Mouse (Mus musculus) lung, embryonic 15.5 days (tissue): ENCODE measurements at regions not wholly inside any gene's neighbourhood (a gene's known extent, or its start where the extent isn't known, plus 50 kb on each side); places are given as distances from the start of the nearest gene placed in this dataset.
"Not testable (repeated sequence)": the region's sequence is repeated elsewhere in the genome, so short reads cannot be mapped to it uniquely, and the experiment has no call there.

Source experiments
- ATAC-seq: fragments of 200-750 bp; cut with Nextera tagmentation; 2 replicates; pipeline ENCODE4 v1.8.0; 2017; ENCODE audit warnings: moderate number of reproducible peaks, borderline replicate concordance; ENCODE audit not compliant: low FRiP score, low TSS enrichment; ENCODE audit errors: extremely low read depth
- H3K27ac ChIP-seq: fragments of 300-500 bp; sonication (generic); 2 replicates; pipeline ENCODE4 v1.5.1; 2015; ENCODE audit warnings: moderate library complexity, mild to moderate bottlenecking, inconsistent platforms
- H3K27me3 ChIP-seq: fragments of 300-500 bp; sonication (generic); 2 replicates; pipeline ENCODE4 v1.6.1; 2015; ENCODE audit warnings: inconsistent platforms
- H3K36me3 ChIP-seq: fragments of 300-500 bp; sonication (generic); 2 replicates; pipeline ENCODE4 v1.6.1; 2015; ENCODE audit warnings: inconsistent platforms
- H3K4me1 ChIP-seq: fragments of 300-500 bp; sonication (generic); 2 replicates; pipeline ENCODE4 v1.6.1; 2015; ENCODE audit warnings: inconsistent platforms
- H3K4me2 ChIP-seq: fragments of 300-500 bp; sonication (generic); 2 replicates; pipeline ENCODE4 v1.6.1; 2015; ENCODE audit warnings: inconsistent platforms, mild to moderate bottlenecking, moderate library complexity
- H3K4me3 ChIP-seq: fragments of 300-500 bp; sonication (generic); 2 replicates; pipeline ENCODE4 v1.5.1; 2015; ENCODE audit warnings: mild to moderate bottlenecking, inconsistent platforms
- H3K9ac ChIP-seq: fragments of 300-500 bp; sonication (generic); 2 replicates; pipeline ENCODE4 v1.6.1; 2015; ENCODE audit warnings: inconsistent platforms
- H3K9me3 ChIP-seq: fragments of 300-500 bp; sonication (generic); 2 replicates; pipeline ENCODE4 v1.6.1; 2016; ENCODE audit warnings: inconsistent platforms
- WGBS: fragments of 180-500 bp; shearing (Covaris S2); methylation state at CpG from one replicate; pipeline ENCODE4 v1.1.7; 2015; 5-methylcytosine and 5-hydroxymethylcytosine counted together

DNA sequence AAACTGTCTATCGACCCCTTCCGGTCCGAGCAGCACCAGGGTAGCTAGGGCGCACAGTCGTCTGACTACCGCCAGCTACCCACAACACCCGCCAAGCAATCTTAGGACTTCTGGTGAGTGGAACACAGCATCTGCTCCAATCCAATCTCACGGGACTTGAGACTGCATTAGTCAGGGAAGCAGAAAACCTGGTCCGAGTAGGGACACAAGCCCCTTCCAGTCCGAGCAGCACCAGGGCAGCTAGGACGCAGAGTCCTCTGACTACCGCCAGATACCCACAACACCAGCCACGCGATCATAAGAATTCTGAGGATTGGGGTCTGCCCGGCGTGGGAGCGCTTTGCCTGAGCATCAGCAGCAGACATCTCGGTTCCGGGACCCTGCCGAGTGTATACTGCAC lies 79.6 kb downstream of the Gm10715 start:
- not testable (repeated sequence) for ATAC-seq, H3K9ac ChIP-seq
- WGBS, result 88% methylated on average over 20 of the region's 20 CpGs

DNA sequence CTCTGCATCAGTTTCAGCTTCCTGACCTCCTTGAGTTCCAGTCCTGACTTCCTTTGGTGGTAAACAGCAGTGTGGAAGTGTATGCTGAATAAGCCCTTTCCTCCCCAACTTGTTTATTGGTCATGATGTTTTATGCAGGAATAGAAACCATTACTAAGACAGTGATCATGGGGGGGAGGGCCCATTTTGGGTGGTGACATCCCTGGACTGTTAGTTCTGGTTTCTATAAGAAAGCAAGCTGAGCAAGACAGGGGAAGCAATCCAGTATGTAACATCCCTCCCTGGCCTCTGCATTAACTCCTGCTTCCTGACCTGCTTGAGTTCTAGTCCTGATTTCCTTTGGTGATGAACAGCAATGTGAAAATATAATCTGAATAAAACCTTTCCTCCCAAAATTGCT lies 124.5 kb downstream of the Gm10715 start:
- H3K4me2 ChIP-seq, result no peak overlapping the region
- no peaks in the 10 kb centered on the region for H3K4me1 ChIP-seq
- H3K36me3 ChIP-seq, result no peaks in the 10 kb centered on the region
- H3K9me3 ChIP-seq, result peaks cover under 1% of the 10 kb centered on the region; the same call in 1 of the 2 replicates
- no peak overlapping the region for H3K27ac ChIP-seq
- no peak overlapping the region for H3K4me3 ChIP-seq
- ATAC-seq, result no peak
- no peak overlapping the region for H3K9ac ChIP-seq
- H3K27me3 ChIP-seq, result no peaks in the 10 kb centered on the region

More for the DNA sequence above, 79.6 kb downstream of the Gm10715 start:
- H3K9me3 ChIP-seq, H3K27me3 ChIP-seq, H3K27ac ChIP-seq, H3K4me1 ChIP-seq, H3K36me3 ChIP-seq, H3K4me3 ChIP-seq, H3K4me2 ChIP-seq: not testable (repeated sequence)

GRCm38 (mm10) chr9:3184343-3184742 lies 147.7 kb downstream of the Gm10715 start:
- Histone ChIP-seq H3K27me3 (no peaks in the 10 kb centered on the region), H3K27ac (no peak overlapping the region), H3K4me2 (no peak overlapping the region), H3K9ac (no peak overlapping the region), H3K4me1 (no peaks in the 10 kb centered on the region), H3K4me3 (no peak overlapping the region), H3K9me3 (0 out of 2 replicates have a peak, but pooled peaks cover 4% of the 10 kb centered on the region), H3K36me3 (no peaks in the 10 kb centered on the region)
- no peak for ATAC-seq

DNA sequence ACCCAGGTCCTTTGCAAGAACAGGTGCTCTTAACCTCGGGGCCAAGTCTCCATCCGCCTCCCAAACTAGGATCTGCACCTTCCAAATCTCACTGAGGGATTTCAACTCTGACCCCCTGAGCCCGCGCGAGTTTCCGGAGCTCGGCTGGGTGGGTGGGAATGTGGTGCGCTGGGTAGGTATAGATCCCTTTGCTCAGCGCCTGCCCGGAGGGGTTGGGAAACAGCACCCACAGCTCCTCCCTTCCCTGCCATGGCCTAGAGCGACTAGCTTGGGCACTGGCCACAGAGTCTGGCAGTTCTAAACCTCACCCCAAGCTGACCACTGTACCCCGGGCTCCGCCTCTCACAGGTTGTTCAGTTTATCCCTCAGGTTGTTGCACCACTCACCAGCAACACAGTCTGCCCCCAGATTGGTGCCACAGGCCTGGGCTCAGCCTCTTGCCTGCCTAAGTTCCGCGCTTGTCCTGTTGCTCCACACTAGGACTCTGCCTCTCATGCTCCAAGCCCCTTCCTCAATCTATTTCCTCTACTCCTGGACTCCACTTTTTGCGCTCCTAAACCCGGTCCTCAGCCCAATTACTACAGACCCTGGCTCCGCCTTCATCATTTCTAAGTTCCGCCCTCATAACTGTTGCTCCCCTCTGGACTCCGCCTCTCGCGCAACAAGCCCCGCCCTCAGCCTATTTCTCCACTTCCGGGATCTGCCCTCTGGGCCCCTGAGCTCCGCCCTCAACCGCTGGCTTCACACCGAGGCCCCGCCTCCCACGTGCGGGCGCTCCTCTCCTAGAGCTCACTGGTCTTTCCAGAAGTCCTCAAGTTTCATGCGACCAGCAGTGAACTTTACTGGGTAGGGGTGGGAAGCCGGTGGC lies 135.6 kb upstream of the Alkbh8 start:
- no peak overlapping the region for H3K9ac ChIP-seq
- no peaks in the 10 kb centered on the region for H3K36me3 ChIP-seq
- 26% methylated on average over 33 of the region's 33 CpGs for WGBS
- H3K9me3 ChIP-seq, result no peaks in the 10 kb centered on the region
- H3K4me3 ChIP-seq, result no peak overlapping the region
- peak; percentile 39 for ATAC-seq
- H3K4me1 ChIP-seq, result no peaks in the 10 kb centered on the region
- no peak overlapping the region for H3K27ac ChIP-seq
- H3K4me2 ChIP-seq, result no peak overlapping the region
- H3K27me3 ChIP-seq, result no peaks in the 10 kb centered on the region

GRCm38 (mm10) chr9:3200019-3200347 lies 135.0 kb upstream of the Alkbh8 start:
- H3K9ac ChIP-seq, H3K9me3 ChIP-seq, H3K27me3 ChIP-seq, H3K36me3 ChIP-seq, H3K4me2 ChIP-seq, H3K4me1 ChIP-seq, H3K27ac ChIP-seq, H3K4me3 ChIP-seq: not testable (repeated sequence)
- 0 out of 2 replicates have a peak, but pooled peaks have one; percentile 35 for ATAC-seq
- 51% methylated on average over 16 of the region's 16 CpGs for WGBS

DNA sequence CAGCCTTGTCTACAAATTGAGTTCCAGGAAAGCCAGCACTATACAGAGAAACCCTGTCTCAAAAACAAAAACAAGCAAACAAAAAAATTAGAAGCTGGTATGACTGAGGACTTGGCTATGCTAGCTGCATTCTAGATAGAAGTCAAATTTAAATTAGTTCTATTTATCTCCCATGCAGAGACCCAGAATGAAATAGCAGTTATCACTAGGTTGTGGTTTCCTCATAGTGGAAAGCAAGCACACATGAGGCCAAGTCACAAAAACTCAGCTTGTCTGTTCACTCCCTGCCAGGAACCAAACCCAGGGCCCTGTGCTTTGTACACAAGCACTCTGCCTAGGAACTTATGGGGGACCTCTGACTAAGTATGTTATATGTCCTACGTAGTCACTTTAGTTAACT lies 126.8 kb upstream of the Alkbh8 start:
- not testable (repeated sequence) for H3K9ac ChIP-seq, H3K4me3 ChIP-seq, H3K36me3 ChIP-seq, ATAC-seq, H3K27me3 ChIP-seq, H3K9me3 ChIP-seq, H3K4me1 ChIP-seq, H3K4me2 ChIP-seq, H3K27ac ChIP-seq
- WGBS, result 82% methylated on average over 1 of the region's 1 CpGs

- H3K27me3 ChIP-seq, result no peaks in the 10 kb centered on the region
- WGBS, result 57% methylated on average over 10 of the region's 10 CpGs
- no peaks in the 10 kb centered on the region for H3K36me3 ChIP-seq
- H3K9ac ChIP-seq, result no peak overlapping the region
- no peak overlapping the region for H3K4me3 ChIP-seq
- H3K27ac ChIP-seq, result no peak overlapping the region
- no peaks in the 10 kb centered on the region for H3K9me3 ChIP-seq
- ATAC-seq, result peak; percentile 100
- H3K4me1 ChIP-seq, result no peaks in the 10 kb centered on the region
- no peak overlapping the region for H3K4me2 ChIP-seq
These were observed 76.3 kb upstream of the Alkbh8 start for GRCm38 (mm10) chr9:3258396-3259300.

- Histone ChIP-seq H3K27me3 (no peaks in the 10 kb centered on the region), H3K4me1 (no peaks in the 10 kb centered on the region), H3K4me3 (no peak overlapping the region), H3K4me2 (no peak overlapping the region), H3K9me3 (no peaks in the 10 kb centered on the region), H3K9ac (no peak overlapping the region), H3K27ac (no peak overlapping the region), H3K36me3 (no peaks in the 10 kb centered on the region)
- WGBS, result 66% methylated on average over 5 of the region's 5 CpGs
- ATAC-seq, result no peak
These were observed 74.8 kb upstream of the Alkbh8 start for GRCm38 (mm10) chr9:3260181-3260580.

DNA sequence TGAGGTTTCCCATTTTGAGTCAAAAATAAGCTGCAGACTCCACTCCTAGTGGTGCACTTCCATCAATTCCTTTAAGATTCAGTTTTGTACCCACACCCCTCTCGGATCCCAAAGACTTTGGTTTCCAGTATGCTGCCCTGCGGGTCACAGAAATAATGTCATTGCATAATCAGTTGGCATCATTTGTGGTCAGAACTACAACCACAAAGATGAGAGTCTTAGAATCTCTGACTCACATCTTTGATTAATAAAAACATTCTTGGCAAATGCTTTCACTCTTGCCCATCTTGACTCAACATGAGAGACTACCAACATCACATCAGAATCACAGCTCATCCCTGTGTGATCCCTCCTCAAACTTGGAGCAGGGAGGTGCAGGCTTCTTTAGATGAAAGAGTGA lies 74.1 kb upstream of the Alkbh8 start:
- Histone ChIP-seq H3K9me3 (no peaks in the 10 kb centered on the region), H3K4me2 (no peak overlapping the region), H3K4me1 (no peaks in the 10 kb centered on the region), H3K9ac (no peak overlapping the region), H3K4me3 (no peak overlapping the region), H3K27ac (no peak overlapping the region), H3K36me3 (no peaks in the 10 kb centered on the region), H3K27me3 (no peaks in the 10 kb centered on the region)
- 77% methylated on average over 2 of the region's 2 CpGs for WGBS
- ATAC-seq, result no peak

- ATAC-seq, result no peak
- H3K9ac ChIP-seq, result no peak overlapping the region
- H3K4me1 ChIP-seq, result no peaks in the 10 kb centered on the region
- H3K27me3 ChIP-seq, result no peaks in the 10 kb centered on the region
- no peaks in the 10 kb centered on the region for H3K9me3 ChIP-seq
- no peaks in the 10 kb centered on the region for H3K36me3 ChIP-seq
- H3K4me3 ChIP-seq, result no peak overlapping the region
- H3K4me2 ChIP-seq, result no peak overlapping the region
- H3K27ac ChIP-seq, result no peak overlapping the region
These were observed 70.5 kb upstream of the Alkbh8 start for GRCm38 (mm10) chr9:3264467-3264866.

GRCm38 (mm10) chr9:3280496-3280895 lies 54.4 kb upstream of the Alkbh8 start:
- 85% methylated on average over 8 of the region's 8 CpGs for WGBS

DNA sequence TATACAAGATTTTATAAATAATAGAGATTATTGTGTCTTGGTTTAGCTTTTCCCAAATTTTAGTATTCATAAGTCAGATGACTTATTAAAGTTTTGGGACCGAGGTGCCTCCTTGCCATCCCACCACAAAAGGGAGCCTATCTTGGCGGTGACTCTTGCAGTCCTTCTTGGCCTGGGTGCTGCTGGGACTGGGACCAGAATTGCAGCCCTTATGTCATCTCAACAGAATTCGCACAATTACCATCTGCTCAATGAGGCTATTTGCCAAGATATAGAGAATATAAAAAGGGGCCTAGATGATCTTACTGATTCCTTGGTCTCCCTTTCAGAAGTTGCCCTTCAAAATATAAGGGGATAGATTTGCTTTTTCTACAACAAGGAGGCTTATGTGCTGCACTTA lies 53.0 kb upstream of the Alkbh8 start:
- not testable (repeated sequence) for H3K27ac ChIP-seq

More at GRCm38 (mm10) chr9:3280496-3280895, 54.4 kb upstream of the Alkbh8 start:
- H3K9ac ChIP-seq, H3K9me3 ChIP-seq, H3K4me3 ChIP-seq, H3K36me3 ChIP-seq, ATAC-seq, H3K27ac ChIP-seq, H3K27me3 ChIP-seq, H3K4me2 ChIP-seq, H3K4me1 ChIP-seq: not testable (repeated sequence)

More for the DNA sequence above, 53.0 kb upstream of the Alkbh8 start:
- not testable (repeated sequence) for H3K4me1 ChIP-seq, H3K9ac ChIP-seq, H3K36me3 ChIP-seq, H3K4me3 ChIP-seq, H3K4me2 ChIP-seq, H3K27me3 ChIP-seq, H3K9me3 ChIP-seq, ATAC-seq
- 85% methylated on average over 3 of the region's 3 CpGs for WGBS
